Mouse (Mus musculus) forelimb bud, embryonic 11.5 days (tissue): ENCODE data around the gene Auts2.

ENCODE experiments used
- DNase-seq: peaks from one replicate; pipeline ENCODE4 v3.0.0-alpha.2; 2012; ENCODE audit warnings: low read depth, low spot score

The Auts2 gene

DNA sequence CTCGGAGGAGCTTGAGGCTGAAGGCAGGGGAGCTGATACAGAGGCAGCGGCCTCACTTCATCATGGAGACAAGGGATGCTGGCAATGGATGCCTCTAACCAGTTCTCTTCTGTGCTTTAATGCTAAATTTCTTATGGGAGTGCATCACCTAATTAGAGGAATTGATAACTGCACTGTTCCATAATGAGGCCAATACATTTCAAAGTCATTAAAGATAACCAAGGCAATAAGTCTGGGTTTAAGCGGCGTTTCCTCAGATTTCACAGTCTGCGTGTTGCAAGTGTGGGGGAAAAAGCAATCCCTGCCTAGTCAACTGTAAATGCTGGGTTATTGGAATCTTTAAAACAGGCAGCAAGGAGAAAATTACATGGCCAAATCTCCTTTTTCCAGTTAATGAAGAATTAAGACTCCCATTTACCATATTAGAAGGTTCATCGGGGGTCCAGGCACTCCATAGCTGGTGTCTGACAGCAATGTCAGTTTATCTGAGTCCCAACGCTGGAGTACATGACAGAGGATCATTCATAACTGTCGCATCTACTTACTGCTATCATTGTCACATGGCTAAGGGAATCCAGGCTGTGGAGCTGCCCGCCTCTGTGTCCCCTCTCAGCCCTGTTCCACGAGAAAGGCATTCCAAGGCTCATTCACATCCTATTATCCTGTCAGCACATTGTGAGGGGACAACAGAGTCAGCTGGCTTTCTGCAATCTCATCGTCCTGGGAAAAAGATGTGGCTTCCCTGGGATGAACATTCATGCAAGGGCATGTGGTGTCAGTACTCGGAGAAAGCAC lies 623.0 kb downstream of the Auts2 start:
- DNase-seq, result no peak

DNA sequence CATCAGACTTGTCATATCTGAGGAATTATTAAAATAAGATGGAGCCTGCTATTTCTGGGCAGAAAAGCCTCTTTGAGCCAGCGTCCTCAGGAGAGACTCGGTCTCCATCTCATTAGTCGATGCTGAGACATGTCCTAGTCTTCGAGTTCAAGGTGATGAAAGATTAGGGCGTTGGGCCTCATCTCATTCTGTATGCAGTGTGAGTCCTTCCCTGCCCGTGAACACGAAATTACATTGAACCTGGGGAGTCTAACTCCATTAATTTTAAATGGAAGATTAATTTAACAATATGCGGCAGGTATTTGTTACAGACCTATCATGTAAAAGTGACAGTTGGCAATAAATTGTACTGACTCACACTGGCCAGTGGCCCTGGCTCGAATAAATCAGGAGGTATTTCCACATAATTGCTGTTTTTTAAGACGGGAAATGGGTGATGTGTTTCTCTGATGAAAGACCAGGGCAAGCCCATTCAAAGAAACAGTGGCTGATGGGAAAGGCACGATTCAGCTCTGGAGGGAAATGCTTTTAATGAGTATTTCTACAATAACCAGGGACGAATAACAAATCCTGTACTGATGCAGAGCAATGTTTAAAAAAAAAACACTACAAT lies 626.2 kb downstream of the Auts2 start:
- no peak for DNase-seq

DNA sequence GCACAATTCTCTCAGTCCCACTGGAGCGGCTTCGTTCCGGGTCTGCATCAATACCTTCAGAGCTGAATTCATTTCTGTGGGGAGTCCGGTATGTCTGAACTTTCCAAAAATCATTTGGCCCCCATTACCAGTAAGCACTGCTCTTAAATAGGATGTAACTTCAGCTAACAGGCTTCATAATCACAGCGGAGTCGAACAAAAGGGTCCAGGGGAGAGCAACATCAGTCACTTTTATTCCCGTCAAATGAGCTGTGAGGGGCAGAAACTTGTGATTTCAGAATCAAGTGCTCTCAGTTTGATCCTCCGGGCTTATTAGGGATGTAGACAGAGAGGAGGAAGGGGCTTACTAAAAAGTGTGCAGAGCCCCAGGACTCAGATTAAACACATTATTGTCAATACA lies 629.6 kb downstream of the Auts2 start:
- no peak for DNase-seq

DNA sequence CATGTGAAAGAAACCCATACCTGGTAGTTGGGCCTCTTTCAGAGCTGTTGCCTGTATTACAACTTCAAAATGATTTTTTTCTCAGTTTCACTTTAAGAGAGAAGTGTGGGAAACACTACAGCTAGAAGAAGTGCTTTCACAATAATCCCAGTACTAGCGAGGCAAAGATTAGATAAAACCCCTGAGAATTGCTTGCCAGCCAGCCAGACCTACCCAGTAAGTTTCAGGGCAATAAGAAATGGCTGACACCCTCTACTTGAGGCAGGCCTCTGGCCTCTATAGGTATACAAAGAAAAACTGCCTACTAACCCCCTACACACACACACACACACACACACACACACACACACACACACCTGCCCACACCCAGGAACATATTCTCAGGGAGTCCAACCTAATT lies 630.2 kb downstream of the Auts2 start:
- no peak for DNase-seq

DNA sequence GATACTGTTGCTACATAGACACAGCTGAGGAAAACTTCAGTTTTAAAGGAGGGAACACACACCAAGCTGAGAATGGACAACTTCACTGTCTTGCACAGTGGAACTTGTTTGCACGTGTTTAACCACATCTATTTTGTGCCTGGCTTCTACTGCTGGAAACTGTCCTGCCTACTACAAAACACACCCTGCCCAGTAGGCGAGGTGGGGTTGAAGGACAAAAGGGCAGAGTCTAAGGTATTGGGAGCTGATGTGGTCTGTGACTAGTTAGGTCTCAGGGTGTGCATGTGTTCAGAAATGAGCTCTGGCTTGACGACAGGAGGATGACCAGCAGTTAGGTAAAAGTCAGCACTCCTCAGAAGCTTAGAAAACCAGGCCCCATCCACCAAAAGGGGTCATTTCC lies 636.8 kb downstream of the Auts2 start:
- no peak for DNase-seq

DNA sequence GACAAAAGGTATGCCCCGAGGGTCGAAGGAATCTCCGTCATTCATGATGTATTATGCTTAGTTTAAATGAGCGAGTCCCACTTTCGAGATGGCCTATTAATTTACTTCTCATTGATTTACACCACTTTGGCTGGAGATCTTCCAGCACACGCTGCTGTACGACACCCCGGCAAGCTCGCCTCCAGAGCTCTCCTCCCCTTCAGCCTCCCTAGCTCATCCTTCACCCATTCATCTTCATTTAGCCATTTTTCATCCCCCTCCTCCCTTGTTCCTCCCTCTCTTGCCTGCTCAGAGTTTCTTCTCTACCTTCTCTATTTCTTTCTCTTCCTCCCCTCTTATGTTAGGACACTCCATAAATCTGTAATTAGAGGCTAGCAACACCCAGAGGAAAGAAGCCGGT lies 638.7 kb downstream of the Auts2 start:
- peak; percentile 14 for DNase-seq

DNA sequence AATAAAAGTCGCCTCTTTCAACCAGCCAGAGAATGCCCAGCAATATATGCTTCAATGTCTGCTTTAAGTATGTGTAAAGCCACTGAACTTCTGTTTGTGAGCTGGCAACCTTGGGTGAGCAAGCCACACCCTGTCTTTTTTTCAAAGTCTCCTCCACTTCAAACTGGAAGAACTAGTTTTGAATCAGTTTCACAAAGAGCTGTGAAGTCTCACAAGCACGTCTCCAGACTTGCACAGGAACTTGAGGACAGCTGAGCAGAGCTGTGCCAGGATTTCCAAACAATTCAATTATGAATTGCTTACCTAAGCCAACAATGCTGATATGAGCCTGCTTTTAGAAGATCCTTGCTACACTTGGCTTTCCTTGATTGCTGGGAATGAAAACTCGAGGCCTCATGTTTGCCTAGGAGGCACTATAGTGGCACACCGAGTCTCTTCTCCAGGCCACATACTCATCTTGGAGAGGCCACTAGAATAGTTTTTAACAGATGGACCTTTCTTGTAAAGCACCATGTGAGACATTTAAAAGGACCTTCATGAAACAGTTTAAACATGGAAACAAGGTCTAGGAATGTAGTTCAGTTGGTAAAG lies 645.0 kb downstream of the Auts2 start:
- DNase-seq, result no peak

DNA sequence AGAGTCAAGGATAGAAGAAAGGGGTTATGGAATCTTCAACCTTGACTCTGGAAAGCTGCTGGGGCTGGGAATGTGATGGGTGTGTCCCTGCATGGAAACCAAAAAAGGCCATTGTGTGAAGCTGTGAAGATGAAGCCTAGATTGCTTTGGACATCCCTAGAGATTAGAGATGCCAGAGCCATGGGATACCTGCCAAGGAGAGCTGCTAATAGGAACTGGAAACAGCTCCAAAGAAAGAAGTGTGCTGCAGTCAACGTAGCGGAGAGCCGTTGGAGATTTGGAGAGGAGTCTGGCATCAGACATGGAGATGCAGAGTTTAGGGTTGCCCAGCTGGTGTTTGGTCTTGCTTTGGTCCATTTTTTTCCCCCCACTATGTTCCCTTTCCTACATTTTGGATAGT lies 656.5 kb downstream of the Auts2 start:
- DNase-seq, result no peak

DNA sequence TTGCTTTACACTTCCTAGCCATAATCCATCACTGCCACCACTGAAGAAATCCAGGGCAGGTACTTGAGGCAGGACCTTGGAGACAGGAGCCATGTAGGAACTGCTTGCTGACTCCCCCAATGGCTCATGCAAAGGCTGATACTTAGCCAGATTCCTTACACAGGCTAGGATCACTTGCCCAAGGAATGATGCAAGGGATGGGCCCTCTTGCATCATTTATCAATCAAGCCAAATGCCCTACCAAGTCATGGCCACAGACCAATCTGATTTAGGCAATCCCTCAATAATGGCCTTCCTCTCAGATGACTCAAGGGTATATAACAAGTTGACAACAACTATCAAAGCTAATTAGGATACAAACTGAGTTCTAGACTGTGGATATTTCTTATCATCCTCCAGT lies 666.6 kb downstream of the Auts2 start:
- DNase-seq, result no peak

DNA sequence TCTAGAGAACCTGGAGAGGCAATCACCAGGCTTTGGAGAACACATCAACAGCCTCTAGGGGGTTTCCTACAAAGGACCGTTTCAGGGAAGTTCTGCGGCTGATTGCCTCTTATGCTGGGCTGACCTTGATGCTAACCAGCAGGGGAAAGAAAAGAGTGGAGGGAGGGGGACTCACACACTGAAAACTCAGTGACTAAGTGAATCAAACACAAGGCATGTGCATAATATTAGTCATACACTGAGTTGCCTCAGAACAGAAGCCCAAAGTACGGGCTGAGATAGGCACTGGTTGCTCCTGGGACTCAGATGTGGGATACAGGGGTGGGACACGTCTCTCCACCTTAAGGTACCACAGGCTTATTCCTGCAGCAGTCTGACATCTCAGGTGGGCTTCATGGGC lies 667.2 kb downstream of the Auts2 start:
- DNase-seq, result no peak

DNA sequence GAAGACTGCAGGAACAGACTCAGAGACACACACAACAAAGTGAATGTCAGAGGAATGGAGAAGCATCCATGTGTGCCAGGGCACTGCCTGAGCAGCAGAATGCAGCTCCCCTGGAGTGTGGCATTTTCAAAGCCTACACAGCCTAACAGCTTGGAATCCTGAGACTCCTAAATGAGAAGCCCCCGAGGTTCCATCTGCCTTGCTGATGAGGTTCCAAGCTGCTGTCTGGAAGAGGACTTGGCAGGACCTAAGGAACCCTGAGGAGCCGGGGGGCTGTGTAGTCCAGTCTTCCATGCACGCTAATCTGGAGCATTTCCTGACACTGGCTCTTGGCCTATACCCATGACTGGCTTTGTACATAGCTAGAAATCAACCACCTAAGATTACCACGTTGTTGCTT lies 670.0 kb downstream of the Auts2 start:
- no peak for DNase-seq

DNA sequence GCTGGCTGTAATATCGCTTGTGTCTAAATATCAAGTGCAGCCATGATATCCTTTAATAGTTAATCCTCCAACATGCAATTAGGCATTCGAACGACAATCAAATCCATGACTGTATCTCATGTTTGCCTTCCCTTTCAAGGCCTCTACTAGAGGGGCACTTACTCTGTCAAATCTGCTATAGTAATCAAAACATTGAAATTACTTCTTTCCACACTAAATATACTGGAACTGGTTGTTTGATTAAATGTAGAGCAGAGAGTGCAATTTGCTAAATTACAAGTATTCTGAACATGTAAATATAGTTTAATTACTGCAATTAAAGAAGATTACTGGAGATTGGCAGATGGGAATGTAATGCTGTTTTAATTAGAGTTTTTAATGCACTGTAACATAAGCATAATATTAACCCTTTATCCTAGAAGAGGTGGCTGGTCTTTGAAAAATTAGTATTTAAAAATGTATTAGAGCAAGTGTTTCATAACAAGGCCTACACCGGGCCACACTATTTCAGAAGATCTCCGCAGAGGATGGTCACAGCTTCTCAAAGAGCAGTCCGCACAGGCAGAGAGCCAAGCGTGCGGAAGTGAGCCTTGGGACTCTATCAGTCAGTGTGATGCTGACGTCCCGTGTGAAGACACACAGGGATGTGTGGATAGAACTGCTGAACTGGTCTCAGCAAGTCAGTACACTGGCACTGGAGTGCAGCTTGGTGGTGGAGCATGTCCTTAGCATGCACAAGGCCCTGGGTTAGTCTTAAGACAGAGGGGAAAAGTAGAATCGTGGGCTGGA lies 673.2 kb downstream of the Auts2 start:
- DNase-seq, result no peak

DNA sequence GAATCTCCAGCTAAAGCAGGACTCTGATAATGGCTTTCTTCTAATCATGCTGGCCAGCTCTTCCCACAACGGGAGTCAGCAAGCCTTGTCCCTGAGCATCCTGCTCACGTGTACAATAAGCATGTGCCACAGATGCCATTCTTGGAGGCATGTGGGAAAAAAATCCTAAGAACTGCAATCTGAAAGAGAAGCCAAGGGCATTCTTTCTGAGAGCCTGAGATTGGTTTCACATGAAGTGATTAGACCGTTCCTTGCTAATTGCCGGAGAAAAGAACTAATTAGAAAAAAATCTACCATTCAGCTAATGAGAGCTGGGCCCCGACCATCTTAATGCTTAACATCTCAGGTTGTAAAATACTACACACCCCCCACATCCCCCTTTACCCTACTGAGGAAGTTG lies 677.9 kb downstream of the Auts2 start:
- no peak for DNase-seq

DNA sequence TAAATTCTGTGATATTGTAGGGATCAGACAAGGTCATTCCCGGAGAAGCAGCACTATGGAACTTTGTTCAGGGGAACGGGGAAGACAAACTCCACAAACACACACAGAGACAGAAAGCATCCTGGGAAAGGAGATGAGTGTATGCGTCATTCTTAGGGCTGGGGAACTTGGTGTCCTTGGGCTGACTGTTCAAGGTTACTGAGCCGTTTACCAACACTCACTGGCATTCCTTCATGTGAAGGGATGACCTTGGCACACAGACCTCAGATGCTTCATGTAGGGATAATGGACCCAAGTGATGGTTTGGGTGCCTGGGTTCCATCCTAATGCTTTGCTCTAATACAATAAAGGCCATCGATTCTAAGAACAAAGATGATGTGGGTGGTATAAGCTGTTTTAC lies 685.2 kb downstream of the Auts2 start:
- no peak for DNase-seq

DNA sequence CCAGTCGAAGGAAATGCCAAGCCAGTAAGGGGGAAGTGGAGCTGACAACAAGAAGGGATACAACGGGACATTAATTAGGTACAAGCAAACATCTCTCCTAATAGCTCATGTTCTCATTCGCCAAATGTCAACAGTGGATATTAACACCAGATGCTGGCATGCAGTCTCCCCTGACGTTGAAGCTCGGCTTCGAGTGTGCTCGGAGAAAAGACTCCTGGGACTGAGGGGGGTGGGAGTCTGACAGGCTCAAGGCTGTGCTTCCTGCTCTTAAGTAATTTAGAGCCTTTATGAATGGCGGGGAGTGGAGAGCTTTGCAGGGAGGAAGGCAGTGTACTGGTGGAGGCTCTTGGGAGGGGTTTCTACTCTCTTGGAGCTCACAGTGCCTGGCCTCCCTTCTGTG lies 687.8 kb downstream of the Auts2 start:
- peak; percentile 92 for DNase-seq

DNA sequence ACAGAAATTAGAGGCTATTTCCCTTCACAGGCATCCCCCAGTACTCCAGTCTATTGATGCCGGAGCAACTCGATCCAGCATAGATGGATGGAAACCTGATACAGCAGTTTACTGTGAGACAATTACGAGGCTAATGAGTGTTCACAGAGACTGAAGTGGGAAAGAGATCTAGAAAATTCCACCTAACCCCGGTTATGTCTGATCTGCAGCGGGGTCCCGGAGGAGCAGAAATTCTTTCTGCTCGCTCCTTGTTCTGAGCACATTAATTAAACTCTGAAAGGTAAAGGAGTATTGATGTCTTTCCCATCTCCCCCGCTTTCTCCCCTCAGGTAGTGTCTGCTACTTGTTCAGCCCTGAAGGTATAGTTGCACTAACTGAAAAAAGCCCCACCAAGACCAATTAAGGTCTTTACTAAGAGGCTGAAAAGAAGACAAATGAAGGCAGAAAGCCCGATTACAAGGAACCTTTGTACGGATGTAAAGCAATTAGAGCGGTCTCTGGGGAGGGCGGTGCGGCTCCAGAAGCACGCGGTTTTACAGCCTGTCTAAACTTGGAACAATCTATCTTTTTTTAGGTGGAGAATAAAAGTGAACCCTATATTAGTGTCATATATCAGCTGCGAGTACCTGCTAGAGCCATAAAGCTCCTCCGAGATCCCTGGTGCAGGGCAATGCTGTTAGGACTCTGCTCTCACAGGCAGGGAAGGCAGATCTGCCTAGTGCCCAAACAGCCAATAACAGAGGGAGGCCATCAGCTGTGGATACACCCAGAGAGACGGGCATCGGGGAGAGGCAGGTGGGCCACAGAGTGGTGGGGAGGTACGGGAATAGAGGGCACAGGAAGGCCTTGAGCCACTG lies 691.3 kb downstream of the Auts2 start:
- DNase-seq, result peak; percentile 85

DNA sequence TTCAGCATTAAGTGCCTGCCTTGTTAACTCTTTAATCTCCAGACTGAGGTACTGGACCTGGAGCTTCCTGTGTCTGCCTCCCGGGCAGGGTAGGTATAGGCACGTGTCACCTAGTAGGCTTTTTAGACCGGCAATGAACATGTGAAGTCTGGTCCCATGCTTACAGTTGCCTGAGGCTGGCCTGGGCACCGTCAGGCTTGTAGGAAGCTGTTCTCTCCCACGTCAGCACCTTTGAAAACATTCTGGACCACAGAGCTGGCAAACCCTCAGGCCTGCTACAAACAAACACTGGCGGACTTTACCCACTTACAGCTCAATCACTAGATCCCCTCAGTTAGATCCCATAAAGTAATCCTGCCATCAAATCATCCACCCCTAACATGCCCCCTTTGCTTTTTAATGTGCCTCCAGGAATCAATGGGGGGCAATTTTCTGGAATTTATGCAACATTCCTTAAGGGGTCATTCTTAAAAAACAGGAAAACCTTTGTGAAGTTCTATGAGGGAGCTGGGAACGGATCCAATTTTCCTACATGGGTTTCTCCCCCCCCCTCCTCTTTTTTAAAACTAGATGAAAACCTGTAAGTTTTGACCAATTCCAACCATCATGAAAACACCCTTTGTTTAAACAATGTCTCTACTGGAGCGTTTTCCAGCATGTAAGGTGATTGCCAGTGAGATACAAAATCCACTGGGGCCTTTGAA lies 692.4 kb downstream of the Auts2 start:
- peak; percentile 41 for DNase-seq

DNA sequence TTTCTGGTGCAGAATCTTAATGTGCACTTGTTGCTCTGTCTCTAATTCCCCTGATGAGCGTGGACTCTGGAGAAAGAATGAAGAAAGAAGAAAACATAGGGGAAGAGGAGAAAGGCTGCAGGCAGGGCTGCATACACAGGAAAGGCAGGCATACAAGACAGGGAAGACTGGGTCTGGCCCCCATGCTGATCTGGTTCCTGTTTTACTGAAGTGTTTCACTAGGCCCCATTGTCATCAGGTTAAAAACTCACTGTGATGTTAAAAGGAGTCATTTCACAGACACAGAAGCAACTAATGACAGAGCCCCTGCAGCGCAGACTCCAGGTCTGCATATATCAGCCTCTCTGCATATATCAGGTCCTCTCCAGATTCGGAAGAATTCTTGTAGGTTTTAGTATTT lies 693.5 kb downstream of the Auts2 start:
- DNase-seq, result no peak

DNA sequence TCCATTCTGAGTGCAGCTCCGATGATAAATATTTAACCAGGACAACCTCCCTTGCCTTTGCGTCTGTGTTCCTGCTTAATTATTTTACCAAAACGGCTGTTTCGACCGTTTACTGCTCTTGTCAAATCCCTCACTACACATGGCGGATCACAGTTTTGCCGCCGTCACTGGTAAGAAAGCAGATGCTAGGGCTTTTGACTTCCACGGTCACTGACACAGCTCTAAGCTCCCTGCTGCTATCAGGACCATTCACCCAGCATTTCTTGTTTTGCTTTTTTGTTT lies 698.7 kb downstream of the Auts2 start:
- DNase-seq, result no peak

DNA sequence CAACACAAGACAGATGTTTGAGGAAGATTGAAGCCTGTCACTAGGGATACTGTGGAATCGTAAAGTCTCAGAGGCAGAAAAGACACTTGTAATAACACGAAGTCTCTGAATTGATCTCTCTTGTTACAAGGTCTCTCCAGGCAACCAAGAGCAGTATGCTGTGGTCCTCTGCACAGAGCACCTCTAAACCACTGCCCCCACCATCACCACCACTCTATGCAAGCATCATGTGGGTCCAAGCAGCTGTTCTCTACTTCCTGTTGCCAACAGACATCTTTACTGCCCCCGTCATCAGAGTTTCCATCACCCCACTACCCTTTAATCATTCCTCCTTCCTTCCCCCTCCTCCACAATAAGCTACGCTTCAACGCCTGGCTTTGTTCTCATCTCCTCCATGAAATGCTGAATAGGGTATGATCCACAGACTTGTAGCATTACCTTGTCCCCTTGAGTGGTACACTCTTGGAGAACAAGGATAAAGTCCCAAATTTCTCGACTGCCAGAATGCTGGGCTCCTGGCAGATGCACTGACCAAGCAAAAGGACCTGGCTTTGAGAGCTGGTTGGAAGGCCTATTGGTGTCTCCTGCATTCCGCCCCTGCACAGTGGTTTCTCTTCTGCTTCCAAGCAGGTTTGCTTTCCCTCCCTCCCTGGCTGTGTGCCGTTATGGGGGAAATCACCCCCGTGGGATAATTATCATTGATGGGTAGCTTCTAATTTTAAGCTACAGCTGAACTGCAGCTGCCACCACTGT lies 699.2 kb downstream of the Auts2 start:
- no peak for DNase-seq
